Mouse (Mus musculus): Measurements from ENCODE around the gene Zswim3. TPM values are rescaled to one million over a fixed set of nuclear protein-coding genes. Genes with fewer than 3 reads are reported as not detected.

Zswim3 gene
- 1 to 10 TPM; 2.5 to 2.7 TPM for total RNA-seq (2021)

GRCm38 (mm10) chr2:164804533-164805331 is at the start of gene Zswim3, which contains the start of gene Acot8:
Zswim3 (plus strand) TSS chr2:164805098.
Acot8 (minus strand) TSS chr2:164804882.
- DNase-seq: peak; percentile 99
- intact Hi-C loops (cut with DNase I): loop anchor here (1.0 kb wide), 1 partner anchor 19 kb away; no protein-coding TSS in a partner anchor

GRCm38 (mm10) chr2:164757841-164758240 is 47.1 kb upstream of the Zswim3 start:
- DNase-seq: no peak

GRCm38 (mm10) chr2:164758692-164759091 is 46.2 kb upstream of the Zswim3 start:
- intact Hi-C loops (cut with DNase I): no loop called here
- no peak for DNase-seq

More at GRCm38 (mm10) chr2:164757841-164758240, 47.1 kb upstream of the Zswim3 start:
- intact Hi-C loops (cut with DNase I): no loop called here

GRCm38 (mm10) chr2:164760059-164760833 is 44.7 kb upstream of the Zswim3 start:
- intact Hi-C loops (cut with DNase I): no loop called here
- no peak for DNase-seq

GRCm38 (mm10) chr2:164761502-164761901 is 43.4 kb upstream of the Zswim3 start:
- no peak for DNase-seq
- intact Hi-C loops (cut with DNase I): no loop called here

- no peak for DNase-seq
- intact Hi-C loops (cut with DNase I): no loop called here
Measured at GRCm38 (mm10) chr2:164761971-164762370, 42.9 kb upstream of the Zswim3 start.

GRCm38 (mm10) chr2:164762593-164762992 is 42.3 kb upstream of the Zswim3 start:
- no peak for DNase-seq
- intact Hi-C loops (cut with DNase I): no loop called here

GRCm38 (mm10) chr2:164765841-164766240 is 39.1 kb upstream of the Zswim3 start:
- DNase-seq: no peak
- intact Hi-C loops (cut with DNase I): no loop called here

GRCm38 (mm10) chr2:164767812-164768540 is 36.9 kb upstream of the Zswim3 start:
- intact Hi-C loops (cut with DNase I): loop anchor here (1.0 kb wide), 1 partner anchor 22 kb away; no protein-coding TSS in a partner anchor
- no peak for DNase-seq

- peak; percentile 96 to 97 for DNase-seq
- intact Hi-C loops (cut with DNase I): no loop called here
Measured at GRCm38 (mm10) chr2:164769258-164770037, 35.5 kb upstream of the Zswim3 start, which contains the start of gene Ube2c. Ube2c (plus strand) TSS chr2:164769898.

GRCm38 (mm10) chr2:164770279-164770678 is 34.6 kb upstream of the Zswim3 start:
- intact Hi-C loops (cut with DNase I): no loop called here

GRCm38 (mm10) chr2:164771123-164771522 is 33.8 kb upstream of the Zswim3 start:
- intact Hi-C loops (cut with DNase I): no loop called here
- DNase-seq: no peak

More at GRCm38 (mm10) chr2:164770279-164770678, 34.6 kb upstream of the Zswim3 start:
- no peak for DNase-seq

- no peak for DNase-seq
- intact Hi-C loops (cut with DNase I): no loop called here
Measured at GRCm38 (mm10) chr2:164773229-164773988, 31.5 kb upstream of the Zswim3 start.

- DNase-seq: no peak
- intact Hi-C loops (cut with DNase I): no loop called here
Measured at GRCm38 (mm10) chr2:164773989-164774364, 30.9 kb upstream of the Zswim3 start.

GRCm38 (mm10) chr2:164776130-164776529 is 28.8 kb upstream of the Zswim3 start:
- DNase-seq: no peak
- intact Hi-C loops (cut with DNase I): no loop called here

GRCm38 (mm10) chr2:164776801-164777200 is 28.1 kb upstream of the Zswim3 start:
- DNase-seq: no peak
- intact Hi-C loops (cut with DNase I): no loop called here

GRCm38 (mm10) chr2:164777246-164778014 is 27.5 kb upstream of the Zswim3 start:
- DNase-seq: no peak
- intact Hi-C loops (cut with DNase I): no loop called here

- no peak for DNase-seq
- intact Hi-C loops (cut with DNase I): no loop called here
Measured at GRCm38 (mm10) chr2:164778015-164778287, 26.9 kb upstream of the Zswim3 start.

GRCm38 (mm10) chr2:164778809-164779208 is 26.1 kb upstream of the Zswim3 start:
- intact Hi-C loops (cut with DNase I): no loop called here
- DNase-seq: no peak

All from heart, postnatal 36 days (tissue).